Mouse (Mus musculus) kidney, adult 2 months (tissue): ENCODE data around the gene Pitpnm1.

ENCODE experiments used
- CTCF ChIP-seq: fragments of 200-500 bp; conservative IDR thresholded peaks from 2 replicates; pipeline ENCODE4 v1.5.1; 2011; ENCODE audit warnings: low read depth, mild to moderate bottlenecking, control low read depth, low read length, moderate library complexity, mixed read lengths; ENCODE audit not compliant: insufficient read depth, insufficient read length
- POLR2A ChIP-seq: fragments of 200-500 bp; IDR thresholded peaks from one replicate; pipeline ENCODE4 v1.6.1; 2011; ENCODE audit warnings: low read depth, low read length, control low read depth

- TF ChIP-seq CTCF, result no peak
- TF ChIP-seq POLR2A, result no peak
Measured at GRCm38 (mm10) chr19:4058581-4058980, 41.2 kb upstream of the Pitpnm1 start.
